Mouse (Mus musculus): ENCODE data around the gene Cers5. TPM values are rescaled to one million over a fixed set of nuclear protein-coding genes. Genes with fewer than 3 reads are reported as not detected.

Gene Cers5
- polyA plus RNA-seq, 1 experiment, result 101 TPM

GRCm38 (mm10) chr15:99724292-99725021 lies 48.2 kb downstream of the Cers5 start:
- Histone ChIP-seq H3K79me3 (ENCODE audit: low read depth) (peaks cover 20% of the 10 kb centered on the region), H3K36me3 (ENCODE audit: control insufficient read depth, insufficient read depth) (peaks cover 21% of the 10 kb centered on the region), H3ac (ENCODE audit: control insufficient read depth, insufficient read length, low read depth) (peak overlapping the region; percentile 38), H3K27me3 (ENCODE audit: control insufficient read depth, insufficient read depth, insufficient read length) (no peaks in the 10 kb centered on the region), H3K4me3 (ENCODE audit: insufficient read depth, poor library complexity, severe bottlenecking) (peak overlapping the region; percentile 91), H3K79me2 (ENCODE audit: control insufficient read depth, insufficient read depth) (peaks cover 32% of the 10 kb centered on the region)
- TF ChIP-seq MYOD1 (IDR thresholded peaks at IDR 0.05; ENCODE audit: control insufficient read depth, insufficient read length, low read depth), result no peak
- no peak for TF ChIP-seq MYOG (IDR thresholded peaks at IDR 0.05; ENCODE audit: control insufficient read depth, extremely low read depth, insufficient read length)
- no peak for TF ChIP-seq CTCF (IDR thresholded peaks at IDR 0.05; ENCODE audit: control insufficient read depth, insufficient read depth, insufficient read length)
- TF ChIP-seq FOSL1 (IDR thresholded peaks at IDR 0.05; ENCODE audit: insufficient read depth, low read length, poor library complexity, severe bottlenecking), result no peak
- TF ChIP-seq USF1 (IDR thresholded peaks at IDR 0.05; ENCODE audit: low read depth), result no peak
- no peak for TF ChIP-seq MAX (IDR thresholded peaks at IDR 0.05)
- TF ChIP-seq CEBPB (IDR thresholded peaks at IDR 0.05; ENCODE audit: low read depth), result no peak

DNA sequence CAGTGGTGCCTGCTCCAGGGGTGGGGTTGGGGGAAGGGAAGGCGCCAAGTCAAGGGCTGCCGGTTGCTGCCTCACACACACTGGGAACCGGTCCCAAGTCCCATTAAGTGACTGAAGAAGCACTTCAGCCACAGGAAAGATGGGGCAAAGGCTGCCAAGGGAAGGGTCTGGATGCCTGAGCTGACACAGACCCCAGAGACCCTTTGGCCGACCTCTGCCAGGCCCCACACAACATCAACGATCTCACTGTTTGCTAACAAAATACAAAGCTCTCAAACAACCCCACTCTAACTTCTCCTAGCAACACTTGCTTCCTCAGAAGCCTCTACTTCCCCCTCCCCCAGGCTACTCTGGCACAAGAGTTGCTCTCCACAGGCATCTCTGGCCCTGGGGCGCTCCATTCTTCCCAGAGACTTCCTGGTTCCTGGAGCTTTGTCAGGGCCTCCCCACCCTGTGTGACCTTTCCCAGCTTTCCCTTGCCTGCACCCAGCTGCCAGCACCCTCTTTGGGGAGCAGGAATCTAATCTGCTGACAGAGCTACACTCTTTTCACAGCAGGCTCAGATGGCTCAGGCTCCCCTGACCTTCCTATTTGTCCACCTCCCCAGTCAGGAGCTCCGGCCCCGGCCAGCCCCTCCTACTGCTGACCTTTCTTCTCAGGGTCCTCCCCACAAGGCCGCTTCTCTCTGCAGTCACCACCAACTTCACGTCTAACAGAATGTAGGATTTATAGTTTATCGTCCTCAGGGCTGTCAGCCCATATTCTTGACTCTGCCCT lies 49.0 kb downstream of the Cers5 start:
- Histone ChIP-seq H3K27me3 (ENCODE audit: control insufficient read depth, insufficient read depth, insufficient read length) (no peaks in the 10 kb centered on the region), H3K36me3 (ENCODE audit: control insufficient read depth, insufficient read depth) (peaks cover 15% of the 10 kb centered on the region), H3K79me3 (ENCODE audit: low read depth) (peaks cover 20% of the 10 kb centered on the region), H3K4me3 (ENCODE audit: insufficient read depth, poor library complexity, severe bottlenecking) (no peak overlapping the region), H3ac (ENCODE audit: control insufficient read depth, insufficient read length, low read depth) (no peak overlapping the region), H3K79me2 (ENCODE audit: control insufficient read depth, insufficient read depth) (peaks cover 30% of the 10 kb centered on the region)
- TF ChIP-seq CEBPB (IDR thresholded peaks at IDR 0.05; ENCODE audit: low read depth), result no peak

DNA sequence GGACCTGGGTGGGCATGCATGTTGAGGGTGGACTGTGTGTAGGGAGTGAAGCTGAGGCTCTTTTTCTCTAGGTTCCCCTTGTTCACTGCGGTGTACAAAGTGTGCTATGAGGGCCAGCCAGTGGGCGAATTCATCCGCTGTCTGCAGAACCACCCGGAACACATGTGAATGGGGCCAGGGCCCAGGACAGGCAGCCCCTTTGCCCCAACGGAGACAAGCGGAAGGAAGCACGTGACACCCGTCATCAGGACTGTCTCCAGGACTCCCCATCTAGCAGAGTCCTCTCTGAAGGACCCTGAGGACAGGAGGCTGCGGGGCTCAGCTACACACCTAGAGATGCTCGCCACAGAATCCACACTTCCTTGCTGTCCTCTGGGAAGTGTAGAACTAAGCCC lies 49.6 kb downstream of the Cers5 start:
- Histone ChIP-seq H3K27me3 (ENCODE audit: control insufficient read depth, insufficient read depth, insufficient read length) (no peaks in the 10 kb centered on the region), H3K4me3 (ENCODE audit: insufficient read depth, poor library complexity, severe bottlenecking) (no peak overlapping the region), H3K79me3 (ENCODE audit: low read depth) (peaks cover 19% of the 10 kb centered on the region), H3ac (ENCODE audit: control insufficient read depth, insufficient read length, low read depth) (no peak overlapping the region), H3K79me2 (ENCODE audit: control insufficient read depth, insufficient read depth) (peaks cover 24% of the 10 kb centered on the region), H3K36me3 (ENCODE audit: control insufficient read depth, insufficient read depth) (peaks cover 9% of the 10 kb centered on the region)
- TF ChIP-seq MAX (IDR thresholded peaks at IDR 0.05), result no peak

DNA sequence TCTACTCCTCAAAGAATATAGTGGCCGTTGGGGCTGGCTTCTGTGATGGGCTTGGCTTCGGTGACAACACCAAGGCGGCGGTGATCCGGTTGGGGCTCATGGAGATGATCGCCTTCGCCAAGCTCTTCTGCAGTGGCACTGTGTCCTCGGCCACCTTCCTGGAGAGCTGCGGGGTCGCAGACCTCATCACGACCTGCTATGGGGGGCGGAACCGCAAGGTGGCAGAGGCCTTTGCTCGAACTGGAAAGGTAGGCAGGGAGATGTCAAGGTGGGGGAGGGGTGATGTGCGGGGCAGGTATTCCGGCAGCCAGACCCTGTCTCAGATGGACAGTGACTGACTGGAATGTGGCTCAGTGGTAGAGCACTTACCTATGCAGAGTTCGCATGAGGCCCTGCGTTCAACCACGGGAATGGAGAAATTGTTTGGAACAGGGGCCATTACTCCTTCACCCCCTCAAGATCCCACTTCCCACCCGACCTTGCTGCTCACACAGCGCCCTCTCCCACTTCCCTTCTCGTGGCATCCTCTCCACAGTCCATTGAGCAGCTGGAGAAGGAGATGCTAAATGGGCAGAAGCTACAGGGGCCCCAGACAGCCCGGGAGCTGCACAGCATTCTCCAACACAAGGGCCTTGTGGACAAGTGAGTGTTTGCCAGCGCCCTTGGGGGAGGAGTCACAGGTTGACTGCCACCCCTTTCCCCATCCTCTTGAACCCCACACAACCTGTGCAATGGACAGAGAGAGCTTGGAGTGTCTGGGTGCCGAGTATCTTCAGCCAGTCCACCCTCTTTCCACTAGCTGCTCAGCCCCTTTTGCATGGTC lies 50.6 kb downstream of the Cers5 start:
- Histone ChIP-seq H3K4me3 (ENCODE audit: insufficient read depth, poor library complexity, severe bottlenecking) (no peak overlapping the region), H3ac (ENCODE audit: control insufficient read depth, insufficient read length, low read depth) (no peak overlapping the region), H3K79me3 (ENCODE audit: low read depth) (peaks cover 12% of the 10 kb centered on the region), H3K36me3 (ENCODE audit: control insufficient read depth, insufficient read depth) (no peaks in the 10 kb centered on the region), H3K27me3 (ENCODE audit: control insufficient read depth, insufficient read depth, insufficient read length) (no peaks in the 10 kb centered on the region), H3K79me2 (ENCODE audit: control insufficient read depth, insufficient read depth) (peaks cover 14% of the 10 kb centered on the region)
- TF ChIP-seq CEBPB (IDR thresholded peaks at IDR 0.05; ENCODE audit: low read depth) (no peak), MAX (IDR thresholded peaks at IDR 0.05) (no peak), CTCF (IDR thresholded peaks at IDR 0.05; ENCODE audit: control insufficient read depth, insufficient read depth, insufficient read length) (no peak), MYOD1 (IDR thresholded peaks at IDR 0.05; ENCODE audit: control insufficient read depth, insufficient read length, low read depth) (no peak), USF1 (IDR thresholded peaks at IDR 0.05; ENCODE audit: low read depth) (no peak), FOSL1 (IDR thresholded peaks at IDR 0.05; ENCODE audit: insufficient read depth, low read length, poor library complexity, severe bottlenecking) (no peak), MYOG (IDR thresholded peaks at IDR 0.05; ENCODE audit: control insufficient read depth, extremely low read depth, insufficient read length) (no peak)

DNA sequence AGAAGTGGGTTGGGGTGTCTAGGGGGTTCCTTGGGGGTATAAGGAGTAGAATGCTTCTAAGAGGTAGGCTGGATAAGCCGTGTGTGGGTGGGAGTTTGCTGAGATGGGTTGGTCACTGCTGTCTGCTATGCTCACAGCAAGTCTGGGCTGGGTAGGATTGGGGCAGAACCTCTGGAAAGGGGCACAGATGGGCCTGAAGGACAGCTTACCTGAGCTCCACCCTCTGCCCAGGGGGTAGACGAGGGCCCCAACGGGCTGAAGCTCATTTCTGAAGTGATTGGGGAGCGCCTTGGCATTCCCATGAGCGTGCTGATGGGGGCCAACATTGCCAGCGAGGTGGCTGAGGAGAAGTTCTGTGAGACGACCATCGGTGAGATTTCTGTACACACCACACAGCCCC lies 52.8 kb downstream of the Cers5 start:
- Histone ChIP-seq H3K79me2 (ENCODE audit: control insufficient read depth, insufficient read depth) (no peaks in the 10 kb centered on the region), H3K27me3 (ENCODE audit: control insufficient read depth, insufficient read depth, insufficient read length) (no peaks in the 10 kb centered on the region), H3K79me3 (ENCODE audit: low read depth) (no peaks in the 10 kb centered on the region), H3K36me3 (ENCODE audit: control insufficient read depth, insufficient read depth) (peaks cover 5% of the 10 kb centered on the region), H3ac (ENCODE audit: control insufficient read depth, insufficient read length, low read depth) (no peak overlapping the region), H3K4me3 (ENCODE audit: insufficient read depth, poor library complexity, severe bottlenecking) (no peak overlapping the region)
- TF ChIP-seq MYOD1 (IDR thresholded peaks at IDR 0.05; ENCODE audit: control insufficient read depth, insufficient read length, low read depth) (no peak), MYOG (IDR thresholded peaks at IDR 0.05; ENCODE audit: control insufficient read depth, extremely low read depth, insufficient read length) (no peak), FOSL1 (IDR thresholded peaks at IDR 0.05; ENCODE audit: insufficient read depth, low read length, poor library complexity, severe bottlenecking) (no peak), MAX (IDR thresholded peaks at IDR 0.05) (no peak), CTCF (IDR thresholded peaks at IDR 0.05; ENCODE audit: control insufficient read depth, insufficient read depth, insufficient read length) (no peak), CEBPB (IDR thresholded peaks at IDR 0.05; ENCODE audit: low read depth) (no peak), USF1 (IDR thresholded peaks at IDR 0.05; ENCODE audit: low read depth) (no peak)
